Mouse (Mus musculus) midbrain, embryonic 12.5 days (tissue): ENCODE measurements at regions not wholly inside any gene's neighbourhood (a gene's known extent, or its start where the extent isn't known, plus 50 kb on each side); places are given as distances from the start of the nearest gene placed in this dataset.
"Not testable (repeated sequence)": the region's sequence is repeated elsewhere in the genome, so short reads cannot be mapped to it uniquely, and the experiment has no call there.

Experiments
- ATAC-seq: fragments of 200-750 bp; cut with Nextera tagmentation; 2 replicates; pipeline ENCODE4 v1.8.0; 2017; ENCODE audit warnings: low read depth, moderate TSS enrichment, moderate library complexity; ENCODE audit not compliant: low FRiP score
- H3K27ac ChIP-seq: fragments of 300-500 bp; sonication (generic); replicated peaks from 2 replicates; pipeline ENCODE4 v1.5.1; 2016; ENCODE audit warnings: mild to moderate bottlenecking
- H3K27me3 ChIP-seq: fragments of 300-500 bp; sonication (generic); 2 replicates; pipeline ENCODE4 v1.6.1; 2016; ENCODE audit warnings: mild to moderate bottlenecking
- H3K36me3 ChIP-seq: fragments of 300-500 bp; sonication (generic); 2 replicates; pipeline ENCODE4 v1.6.1; 2016
- H3K4me1 ChIP-seq: fragments of 300-500 bp; sonication (generic); 2 replicates; pipeline ENCODE4 v1.6.1; 2016
- H3K4me2 ChIP-seq: fragments of 300-500 bp; sonication (generic); replicated peaks from 2 replicates; pipeline ENCODE4 v1.6.1; 2016; ENCODE audit warnings: mild to moderate bottlenecking, moderate library complexity
- H3K4me3 ChIP-seq: fragments of 300-500 bp; sonication (generic); 2 replicates; pipeline ENCODE4 v1.5.1; 2016; ENCODE audit warnings: mild to moderate bottlenecking
- H3K9ac ChIP-seq: fragments of 300-500 bp; sonication (generic); replicated peaks from 2 replicates; pipeline ENCODE4 v1.6.1; 2016; ENCODE audit warnings: mild to moderate bottlenecking, moderate library complexity
- H3K9me3 ChIP-seq: fragments of 300-500 bp; sonication (generic); 2 replicates; pipeline ENCODE4 v1.6.1; 2016; ENCODE audit warnings: mild to moderate bottlenecking
- WGBS: fragments of 180-500 bp; shearing (Covaris S2); methylation state at CpG from one replicate; pipeline ENCODE4 v1.1.7; 2016; 5-methylcytosine and 5-hydroxymethylcytosine counted together

- Histone ChIP-seq H3K4me1 (no peaks in the 10 kb centered on the region), H3K9me3 (peaks cover 83% of the 10 kb centered on the region), H3K27ac (no peak overlapping the region), H3K36me3 (no peaks in the 10 kb centered on the region), H3K4me3 (no peak overlapping the region), H3K4me2 (no peak overlapping the region), H3K27me3 (no peaks in the 10 kb centered on the region), H3K9ac (no peak overlapping the region)
- 83% methylated on average over 2 of the region's 2 CpGs for WGBS
- ATAC-seq: 0 out of 2 replicates have a peak, but pooled peaks have one; percentile 2
Observed at GRCm38 (mm10) chr17:3006662-3007061, 108.1 kb upstream of the Scaf8 start.

- H3K4me2 ChIP-seq: no peak overlapping the region
- peaks cover 83% of the 10 kb centered on the region for H3K9me3 ChIP-seq
- no peak overlapping the region for H3K27ac ChIP-seq
- H3K9ac ChIP-seq: no peak overlapping the region
- no peaks in the 10 kb centered on the region for H3K27me3 ChIP-seq
- no peak overlapping the region for H3K4me3 ChIP-seq
- no peaks in the 10 kb centered on the region for H3K4me1 ChIP-seq
- 55% methylated on average over 2 of the region's 2 CpGs for WGBS
- no peaks in the 10 kb centered on the region for H3K36me3 ChIP-seq
- ATAC-seq: peak; percentile 39; the same call in 1 of the 2 replicates
Observed at GRCm38 (mm10) chr17:3007234-3007633, 107.5 kb upstream of the Scaf8 start.

DNA sequence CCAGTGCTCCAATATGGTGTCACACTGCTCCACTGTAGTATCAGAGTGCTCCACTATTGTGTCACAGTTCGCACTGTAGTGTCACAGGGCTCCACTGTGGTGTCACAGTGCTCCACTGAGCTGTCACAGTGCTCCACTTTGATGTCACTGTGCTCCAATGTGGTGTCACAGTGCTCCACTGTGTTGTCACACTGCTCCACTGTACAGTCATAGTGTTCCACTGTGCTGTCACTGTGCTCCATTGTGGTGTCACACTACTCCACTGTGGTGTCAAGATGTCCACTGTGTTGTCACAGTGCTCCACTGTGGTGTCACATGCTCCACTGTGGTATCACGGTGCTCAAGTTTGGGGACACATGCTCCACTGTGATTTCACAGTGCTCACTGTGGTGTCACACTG lies 104.8 kb upstream of the Scaf8 start:
- Histone ChIP-seq H3K27ac (no peak overlapping the region), H3K27me3 (no peaks in the 10 kb centered on the region), H3K9me3 (peaks cover 95% of the 10 kb centered on the region), H3K4me3 (no peak overlapping the region), H3K4me2 (no peak overlapping the region), H3K9ac (no peak overlapping the region), H3K4me1 (no peaks in the 10 kb centered on the region), H3K36me3 (no peaks in the 10 kb centered on the region)
- 57% methylated on average over 2 of the region's 2 CpGs for WGBS
- ATAC-seq: no peak

DNA sequence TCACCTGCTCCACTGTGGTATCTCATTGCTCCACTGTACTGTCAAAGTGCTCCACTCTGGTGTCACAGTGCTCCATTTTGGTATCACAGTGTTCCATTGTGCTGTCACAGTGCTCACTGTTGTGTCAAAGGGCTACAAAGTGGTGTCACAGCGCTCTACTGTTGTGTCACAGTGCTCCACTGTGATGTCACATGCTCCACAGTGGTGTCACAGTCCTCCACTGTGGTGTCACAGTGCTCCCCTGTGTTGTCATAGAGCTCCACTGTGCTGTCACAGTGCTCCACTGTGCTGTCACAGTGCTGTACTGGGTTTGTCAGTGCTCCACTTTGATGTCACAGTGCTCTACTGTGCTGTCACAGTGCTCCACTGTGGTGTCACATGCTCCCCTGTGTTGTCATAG lies 102.7 kb upstream of the Scaf8 start:
- Histone ChIP-seq H3K27me3 (no peaks in the 10 kb centered on the region), H3K9me3 (peaks cover 97% of the 10 kb centered on the region), H3K4me2 (no peak overlapping the region), H3K4me1 (no peaks in the 10 kb centered on the region), H3K27ac (no peak overlapping the region), H3K4me3 (no peak overlapping the region), H3K9ac (no peak overlapping the region), H3K36me3 (no peaks in the 10 kb centered on the region)
- 47% methylated on average over 1 of the region's 1 CpGs for WGBS
- no peak for ATAC-seq

- no peak overlapping the region for H3K4me2 ChIP-seq
- H3K9ac ChIP-seq: no peak overlapping the region
- H3K27ac ChIP-seq: no peak overlapping the region
- 80% methylated on average over 2 of the region's 2 CpGs for WGBS
- peaks cover 82% of the 10 kb centered on the region for H3K9me3 ChIP-seq
- ATAC-seq: peak; percentile 51; the same call in 1 of the 2 replicates
- no peaks in the 10 kb centered on the region for H3K36me3 ChIP-seq
- H3K27me3 ChIP-seq: no peaks in the 10 kb centered on the region
- no peaks in the 10 kb centered on the region for H3K4me1 ChIP-seq
- no peak overlapping the region for H3K4me3 ChIP-seq
Observed at GRCm38 (mm10) chr17:3019631-3020391, 95.0 kb upstream of the Scaf8 start.

GRCm38 (mm10) chr17:3020406-3020805 lies 94.4 kb upstream of the Scaf8 start:
- H3K4me1 ChIP-seq: no peaks in the 10 kb centered on the region
- WGBS: 88% methylated on average over 1 of the region's 1 CpGs
- H3K9ac ChIP-seq: no peak overlapping the region
- no peak overlapping the region for H3K4me3 ChIP-seq
- H3K9me3 ChIP-seq: peaks cover 81% of the 10 kb centered on the region
- ATAC-seq: peak; percentile 61; the same call in 1 of the 2 replicates
- H3K27ac ChIP-seq: no peak overlapping the region
- no peaks in the 10 kb centered on the region for H3K36me3 ChIP-seq
- H3K27me3 ChIP-seq: no peaks in the 10 kb centered on the region
- no peak overlapping the region for H3K4me2 ChIP-seq

GRCm38 (mm10) chr17:3022245-3022935 lies 92.4 kb upstream of the Scaf8 start:
- Histone ChIP-seq H3K27me3 (no peaks in the 10 kb centered on the region), H3K27ac (no peak overlapping the region), H3K4me1 (no peaks in the 10 kb centered on the region), H3K4me2 (no peak overlapping the region), H3K9me3 (peaks cover 73% of the 10 kb centered on the region), H3K9ac (no peak overlapping the region), H3K4me3 (no peak overlapping the region), H3K36me3 (no peaks in the 10 kb centered on the region)
- ATAC-seq: no peak
- WGBS: 82% methylated on average over 5 of the region's 5 CpGs

DNA sequence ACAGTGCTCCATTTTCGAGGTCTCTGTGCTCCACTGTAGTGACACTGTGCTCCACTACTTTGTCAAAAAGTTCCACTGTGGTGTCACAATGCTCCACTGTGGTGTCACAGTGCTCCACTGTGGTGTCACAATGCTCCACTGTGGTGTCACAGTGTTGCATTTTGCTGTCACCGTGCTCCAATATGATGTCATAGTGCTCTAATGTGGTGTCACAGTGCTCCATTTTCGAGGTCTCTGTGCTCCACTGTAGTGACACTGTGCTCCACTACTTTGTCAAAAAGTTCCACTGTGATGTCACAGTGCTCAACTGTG lies 91.9 kb upstream of the Scaf8 start:
- WGBS: 55% methylated on average over 3 of the region's 3 CpGs
- peak; percentile 50; the same call in 1 of the 2 replicates for ATAC-seq

GRCm38 (mm10) chr17:3023426-3023825 lies 91.3 kb upstream of the Scaf8 start:
- no peak overlapping the region for H3K9ac ChIP-seq
- H3K36me3 ChIP-seq: no peaks in the 10 kb centered on the region
- H3K27me3 ChIP-seq: no peaks in the 10 kb centered on the region
- H3K4me2 ChIP-seq: no peak overlapping the region
- H3K4me3 ChIP-seq: no peak overlapping the region
- 98% methylated on average over 1 of the region's 1 CpGs for WGBS
- no peak overlapping the region for H3K27ac ChIP-seq
- H3K9me3 ChIP-seq: peaks cover 73% of the 10 kb centered on the region
- no peak for ATAC-seq
- no peaks in the 10 kb centered on the region for H3K4me1 ChIP-seq

More for the DNA sequence above, 91.9 kb upstream of the Scaf8 start:
- H3K36me3 ChIP-seq, H3K27me3 ChIP-seq, H3K4me1 ChIP-seq, H3K9ac ChIP-seq, H3K4me3 ChIP-seq, H3K4me2 ChIP-seq, H3K27ac ChIP-seq: not testable (repeated sequence)
- peaks cover 73% of the 10 kb centered on the region for H3K9me3 ChIP-seq

DNA sequence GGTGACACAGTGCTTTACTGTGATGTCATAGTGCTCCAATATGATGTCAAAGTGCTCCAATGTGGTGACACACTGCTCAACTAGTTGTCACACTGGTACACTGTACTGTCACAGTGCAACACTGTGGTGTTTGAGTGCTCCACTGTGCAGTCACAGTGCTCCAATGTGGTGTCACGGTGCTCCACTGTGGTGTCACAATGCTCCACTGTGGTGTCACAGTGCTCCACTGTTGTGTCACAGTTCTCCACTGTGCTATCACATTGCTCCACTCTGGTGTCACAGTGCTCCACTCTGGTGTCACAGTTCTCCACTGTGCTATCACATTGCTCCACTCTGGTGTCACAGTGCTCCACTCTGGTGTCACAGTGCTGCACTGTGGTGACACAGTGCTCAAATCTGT lies 87.9 kb upstream of the Scaf8 start:
- H3K27ac ChIP-seq, H3K4me3 ChIP-seq, ATAC-seq, H3K4me1 ChIP-seq, H3K27me3 ChIP-seq, H3K36me3 ChIP-seq, H3K9ac ChIP-seq, H3K4me2 ChIP-seq: not testable (repeated sequence)
- 31% methylated on average over 1 of the region's 1 CpGs for WGBS
- H3K9me3 ChIP-seq: peaks cover 71% of the 10 kb centered on the region

GRCm38 (mm10) chr17:3027376-3027775 lies 87.4 kb upstream of the Scaf8 start:
- Histone ChIP-seq H3K36me3 (no peaks in the 10 kb centered on the region), H3K27ac (no peak overlapping the region), H3K27me3 (no peaks in the 10 kb centered on the region), H3K9me3 (peaks cover 71% of the 10 kb centered on the region), H3K4me3 (no peak overlapping the region), H3K9ac (no peak overlapping the region), H3K4me1 (no peaks in the 10 kb centered on the region), H3K4me2 (no peak overlapping the region)
- whole genome bisulfite sequencing: 82% methylated on average over 4 of the region's 4 CpGs
- no peak for ATAC-seq

DNA sequence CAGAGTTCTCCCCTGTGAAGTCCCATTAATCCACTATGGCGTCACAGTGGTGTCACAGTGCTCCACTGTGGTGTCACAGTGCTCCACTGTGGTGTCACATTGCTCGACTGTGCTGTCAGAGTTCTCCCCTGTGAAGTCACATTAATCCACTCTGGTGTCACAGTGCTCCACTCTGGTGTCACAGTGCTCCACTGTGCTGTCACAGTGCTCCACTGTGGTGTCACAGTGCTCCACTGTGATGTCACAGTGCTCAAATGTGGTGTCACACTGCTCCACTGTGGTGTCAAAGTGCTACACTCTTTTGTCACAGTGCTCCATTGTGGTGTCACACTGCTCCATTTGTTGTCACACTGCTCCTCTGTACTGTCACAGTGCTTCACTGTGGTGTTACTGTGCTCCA lies 85.0 kb upstream of the Scaf8 start:
- H3K9me3 ChIP-seq: peaks cover 73% of the 10 kb centered on the region
- not testable (repeated sequence) for H3K4me3 ChIP-seq, H3K27me3 ChIP-seq, H3K36me3 ChIP-seq, H3K4me2 ChIP-seq, H3K4me1 ChIP-seq, H3K27ac ChIP-seq, H3K9ac ChIP-seq
- 73% methylated on average over 2 of the region's 2 CpGs for WGBS
- ATAC-seq: peak; percentile 69
